Mouse (Mus musculus) ES-Bruce4 (cell line): ENCODE measurements around the gene Lrrc56.

ENCODE experiments used
- CTCF ChIP-seq: IDR thresholded peaks from one replicate; pipeline ENCODE4 v1.8.1; 2011; ENCODE audit warnings: low read depth, low read length
- EP300 ChIP-seq: IDR thresholded peaks from 2 replicates; pipeline ENCODE4 v1.6.1; 2011; ENCODE audit warnings: low read depth, low read length; ENCODE audit not compliant: insufficient read depth
- POLR2A ChIP-seq: IDR thresholded peaks from one replicate; pipeline ENCODE4 v1.8.1; 2011; ENCODE audit warnings: low read length; ENCODE audit not compliant: insufficient read depth

DNA sequence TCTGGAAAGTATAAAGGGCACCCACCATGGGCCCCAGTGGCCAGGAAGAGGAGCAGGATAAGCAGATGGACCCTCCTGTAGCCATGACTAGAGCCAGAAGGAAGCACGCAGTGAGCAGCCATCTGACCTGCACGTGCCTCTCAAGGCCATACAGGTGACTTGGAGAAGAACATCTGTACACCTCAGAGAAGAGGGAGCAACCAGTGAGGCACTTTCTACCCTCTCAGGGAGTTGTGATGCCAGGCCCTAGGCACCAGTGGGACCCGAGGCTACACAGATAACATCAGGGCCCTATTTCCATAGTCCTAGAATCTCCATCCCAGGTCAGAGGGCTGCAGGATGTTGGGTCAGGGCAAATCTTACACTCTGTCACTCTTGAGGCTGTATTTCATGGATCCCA, 3.7 kb upstream of the Lrrc56 start:
- TF ChIP-seq CTCF (no peak), POLR2A (no peak), EP300 (no peak)
